Mouse (Mus musculus) testis, postnatal 10 days (tissue): ENCODE data around the gene Cpvl.

Source experiments
- DNase-seq: peaks from one replicate; pipeline ENCODE4 v3.0.0; 2021; ENCODE audit warnings: low spot score

The Cpvl gene

DNA sequence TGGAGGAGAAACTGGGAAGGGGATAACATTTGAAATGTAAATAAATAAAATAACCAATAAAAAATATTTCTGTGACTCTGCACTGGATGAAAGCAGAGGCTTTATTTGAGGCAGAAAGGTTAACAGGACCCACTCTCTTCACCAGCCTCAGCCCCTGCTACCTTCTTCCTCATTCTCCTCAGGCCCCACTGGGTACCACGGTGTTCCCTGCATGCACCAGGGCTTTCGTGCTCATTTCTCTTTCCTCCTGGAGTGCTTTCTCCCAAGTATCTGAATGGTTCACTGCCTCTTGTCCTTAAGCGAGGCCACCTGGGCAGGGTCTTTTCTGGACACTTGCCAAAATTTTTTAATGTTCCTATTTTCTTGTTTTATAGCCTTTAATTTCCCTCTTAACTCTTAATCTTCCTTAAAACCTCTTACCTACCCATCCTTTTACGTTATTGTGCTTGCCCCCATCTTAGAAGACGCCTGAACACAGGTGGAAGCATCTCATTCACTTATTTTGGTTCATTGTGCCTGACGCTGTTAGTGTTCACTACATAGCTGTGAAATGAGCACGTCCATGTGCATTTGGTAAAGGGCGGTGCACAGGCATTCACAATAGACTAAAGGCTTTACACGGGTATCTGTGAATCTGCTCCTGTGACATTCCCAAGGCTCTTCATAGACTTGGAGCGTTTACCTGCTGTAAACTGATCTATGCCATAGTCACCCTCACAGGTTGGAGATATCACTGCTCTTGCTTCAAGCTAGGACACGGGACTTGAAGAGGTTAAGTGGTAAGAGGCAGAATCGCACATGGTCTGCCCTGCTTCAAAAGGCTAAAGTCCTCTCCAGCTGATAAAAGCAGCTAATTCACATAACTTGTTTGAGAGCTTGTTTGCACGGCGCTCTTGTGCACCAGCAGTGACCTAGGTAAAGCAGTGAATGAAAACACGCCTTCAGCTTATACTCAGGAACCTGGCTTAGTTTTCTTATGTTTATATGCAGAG is 41.0 kb downstream of the Cpvl start:
- no peak for DNase-seq

DNA sequence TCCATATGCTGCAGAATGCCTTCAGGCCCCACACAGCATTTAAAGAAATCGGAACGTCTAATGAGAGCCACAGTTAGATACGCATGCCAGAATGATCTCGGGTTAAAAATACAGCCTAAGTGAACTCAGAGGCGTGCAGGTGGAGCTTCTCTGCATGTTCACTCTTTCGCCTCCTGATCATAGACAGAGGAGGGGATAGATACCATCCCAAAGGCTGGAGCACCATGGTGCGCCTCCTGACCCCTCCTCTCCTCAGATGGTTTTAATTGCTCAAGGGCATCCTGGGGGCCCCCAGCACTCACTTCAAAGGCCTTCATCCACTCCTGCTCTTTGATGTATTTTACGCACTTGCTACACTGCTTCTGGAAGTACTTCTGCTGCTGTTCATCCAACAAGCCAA is 46.9 kb downstream of the Cpvl start:
- DNase-seq, result no peak

GRCm38 (mm10) chr6:53929858-53930257 is 48.6 kb downstream of the Cpvl start:
- no peak for DNase-seq

DNA sequence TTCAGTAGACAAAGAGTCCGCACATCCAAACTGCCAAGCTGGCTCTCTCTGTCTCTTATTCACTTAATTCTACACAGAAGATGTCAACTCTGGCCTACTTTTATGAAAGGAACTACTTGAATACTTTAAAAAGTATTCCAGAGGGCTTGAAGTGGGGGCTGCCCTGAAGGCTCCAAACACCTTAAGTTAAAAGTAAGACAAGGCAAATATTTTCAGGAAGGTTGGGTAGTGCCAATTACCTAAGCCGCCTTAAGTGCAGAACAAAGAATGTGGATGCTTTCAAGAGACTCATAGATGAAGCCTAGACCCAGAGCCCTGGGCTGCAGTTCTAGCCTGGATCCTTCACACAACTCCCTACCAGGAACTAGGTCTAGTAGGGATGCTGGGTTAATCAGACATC is 52.3 kb downstream of the Cpvl start:
- DNase-seq, result no peak

DNA sequence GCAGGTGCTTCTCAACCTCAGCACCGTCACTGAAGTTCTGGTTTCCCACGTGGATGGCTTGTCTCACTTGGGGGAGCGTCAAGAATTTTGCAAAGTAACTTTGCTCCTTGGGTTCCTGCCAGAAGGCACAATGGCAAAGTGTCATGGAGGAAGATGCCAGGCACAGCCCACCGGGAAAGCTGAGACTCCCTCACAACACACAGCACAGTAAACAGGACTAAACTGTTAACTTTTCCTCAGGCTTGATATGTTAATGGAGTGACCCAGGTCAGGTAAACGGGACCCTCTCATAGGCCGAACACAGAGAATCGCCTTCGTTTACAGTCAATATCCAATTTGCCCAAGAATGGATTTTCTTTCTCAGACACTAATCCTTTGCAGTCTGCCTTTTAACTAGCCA is 53.3 kb downstream of the Cpvl start:
- DNase-seq, result peak; percentile 57

DNA sequence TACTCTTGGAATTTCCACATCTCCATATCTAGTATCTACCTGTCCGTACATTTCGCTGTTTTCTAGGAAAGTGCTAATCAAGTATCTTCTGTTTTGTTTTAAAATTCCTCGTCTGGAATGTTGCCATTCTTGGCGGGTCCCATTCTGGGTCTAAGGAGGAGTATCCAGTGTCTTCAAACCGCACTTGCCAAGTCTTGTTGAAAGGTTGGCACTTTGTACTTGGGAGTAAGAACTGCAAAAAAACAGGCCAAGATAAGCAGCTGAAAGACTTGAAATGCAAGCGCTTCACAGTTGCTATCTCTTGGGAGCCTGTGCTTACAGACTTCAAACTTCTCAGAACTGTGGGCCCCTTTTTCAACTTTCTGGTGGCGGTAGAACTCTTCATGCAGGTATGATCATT is 58.4 kb downstream of the Cpvl start:
- DNase-seq, result no peak

- DNase-seq, result no peak
These were observed 61.4 kb downstream of the Cpvl start for GRCm38 (mm10) chr6:53917026-53917558.

- no peak for DNase-seq
These were observed 63.1 kb downstream of the Cpvl start for GRCm38 (mm10) chr6:53915347-53915746.

DNA sequence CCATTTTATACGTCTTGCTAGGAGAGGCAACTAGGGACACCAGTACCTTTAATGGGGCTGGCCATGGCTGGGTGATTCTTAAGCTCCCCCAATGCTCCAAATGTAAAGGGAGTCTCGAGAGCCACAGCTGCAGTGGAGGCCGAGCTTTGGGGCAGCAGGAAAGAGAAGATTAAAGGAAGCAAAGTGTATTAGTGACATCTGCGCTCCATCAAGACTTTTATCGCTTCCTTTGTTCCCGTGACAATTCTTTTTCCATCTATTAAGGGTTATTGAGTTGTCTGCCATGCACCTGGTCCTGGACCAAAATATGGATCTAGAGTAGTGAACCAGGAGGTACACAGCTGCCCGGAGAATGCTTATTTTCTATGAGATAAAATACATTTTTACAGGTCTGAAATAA is 65.3 kb downstream of the Cpvl start:
- no peak for DNase-seq

DNA sequence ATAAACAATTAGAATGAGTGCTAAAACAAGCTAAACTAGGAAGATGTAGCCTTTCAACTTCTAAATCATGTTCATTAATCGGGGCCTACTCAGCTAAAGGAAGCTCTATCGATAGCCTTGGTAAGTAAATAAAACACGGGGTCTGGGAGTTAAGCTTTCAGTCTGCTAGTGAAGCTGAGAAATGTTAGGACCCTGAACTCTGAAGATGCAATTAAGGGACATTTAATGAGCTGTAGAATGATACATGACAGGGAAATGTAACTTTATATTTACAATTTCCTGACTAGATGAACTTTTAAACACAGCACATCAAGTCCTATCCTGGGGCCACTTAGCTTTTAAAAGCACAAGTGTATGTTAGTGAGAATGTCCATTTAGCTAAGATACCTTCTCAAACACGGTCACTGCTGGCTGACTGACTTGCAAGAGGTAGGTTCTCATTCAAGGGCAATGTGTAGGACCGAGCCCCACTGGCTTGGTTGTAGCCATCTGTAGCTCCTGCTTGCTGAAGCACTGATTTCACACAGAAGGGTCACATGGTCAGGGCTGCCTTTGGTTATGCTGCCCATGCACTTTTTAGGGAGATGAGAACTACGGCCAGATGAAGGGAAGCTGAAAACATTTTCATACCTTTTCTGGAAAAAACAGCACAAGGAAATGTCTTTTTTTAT is 66.2 kb downstream of the Cpvl start:
- DNase-seq, result no peak

DNA sequence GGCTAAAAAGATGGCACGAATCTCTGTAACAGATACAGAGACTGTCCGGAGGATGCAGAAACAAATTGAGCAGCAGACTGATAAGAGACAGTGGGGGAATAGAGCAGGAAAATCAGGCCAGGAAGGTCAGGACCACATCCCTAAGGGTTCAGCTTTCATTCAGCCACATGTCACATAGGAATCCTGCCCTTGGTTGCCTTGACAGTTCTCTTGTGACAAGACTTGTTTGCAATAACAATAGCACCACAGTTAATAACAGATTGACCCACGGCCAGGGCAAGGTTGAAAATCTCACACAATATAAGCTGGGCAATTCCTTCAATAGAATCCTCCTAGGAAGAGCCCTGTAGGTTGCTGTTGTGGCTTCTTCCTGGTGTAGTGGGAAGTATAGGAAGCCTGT is 68.5 kb downstream of the Cpvl start:
- no peak for DNase-seq

DNA sequence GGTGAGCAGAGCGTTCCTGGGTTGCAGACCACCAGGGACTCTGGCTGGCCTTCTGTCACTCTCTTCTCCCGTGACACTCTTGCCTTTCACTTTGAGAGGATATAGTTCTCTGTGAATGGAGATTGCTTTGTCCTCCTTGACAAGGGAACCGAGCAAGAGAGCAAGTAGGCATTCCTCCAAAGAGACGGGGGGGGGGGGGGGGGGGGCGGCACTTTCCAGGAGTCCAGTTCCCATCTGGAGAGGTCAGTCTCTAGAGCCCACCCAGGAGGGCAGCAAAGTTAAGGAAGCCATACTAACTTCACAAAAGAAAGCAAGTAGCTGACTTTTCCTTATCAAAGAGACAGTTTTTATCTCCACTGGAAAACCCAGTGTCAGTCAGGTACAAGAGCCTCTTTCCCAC is 69.0 kb downstream of the Cpvl start:
- DNase-seq, result no peak

GRCm38 (mm10) chr6:53906871-53907270 is 71.6 kb downstream of the Cpvl start:
- no peak for DNase-seq

- no peak for DNase-seq
These were observed 72.4 kb downstream of the Cpvl start for GRCm38 (mm10) chr6:53906051-53906462.

GRCm38 (mm10) chr6:53905576-53905975 is 72.9 kb downstream of the Cpvl start:
- DNase-seq, result no peak

DNA sequence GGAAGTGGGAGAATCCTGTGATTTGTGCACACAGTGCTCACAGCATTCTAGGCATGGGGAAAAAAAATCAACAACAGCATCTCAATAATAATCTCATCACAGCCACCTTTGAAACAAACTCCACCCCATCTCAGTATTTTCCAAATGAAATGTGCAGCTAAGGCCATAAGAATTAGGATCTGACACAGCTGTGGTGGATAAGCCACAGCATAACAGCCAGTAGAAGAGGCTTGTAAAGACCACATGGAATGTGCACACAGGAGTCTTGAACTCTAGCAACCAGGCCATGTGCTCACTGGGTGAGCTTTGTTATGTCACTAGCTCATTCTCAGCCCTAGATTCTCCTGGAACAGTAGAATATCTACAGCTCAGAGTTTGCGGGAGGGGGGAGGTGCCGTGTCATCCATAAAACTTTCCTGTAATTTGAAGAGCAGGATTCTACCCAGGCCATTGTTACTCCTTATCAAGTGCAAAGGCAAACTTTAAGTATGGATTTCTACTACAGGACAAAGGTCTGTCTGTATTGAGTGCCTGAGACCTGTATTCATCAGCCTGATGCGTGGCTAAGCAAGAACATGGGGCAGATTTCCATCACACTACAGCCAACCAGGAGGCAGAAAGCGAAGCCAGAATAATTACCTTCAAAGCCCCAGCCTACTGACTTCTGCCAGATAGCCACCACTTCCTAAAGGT is 73.6 kb downstream of the Cpvl start:
- DNase-seq, result no peak

GRCm38 (mm10) chr6:53904186-53904585 is 74.3 kb downstream of the Cpvl start:
- DNase-seq, result no peak

DNA sequence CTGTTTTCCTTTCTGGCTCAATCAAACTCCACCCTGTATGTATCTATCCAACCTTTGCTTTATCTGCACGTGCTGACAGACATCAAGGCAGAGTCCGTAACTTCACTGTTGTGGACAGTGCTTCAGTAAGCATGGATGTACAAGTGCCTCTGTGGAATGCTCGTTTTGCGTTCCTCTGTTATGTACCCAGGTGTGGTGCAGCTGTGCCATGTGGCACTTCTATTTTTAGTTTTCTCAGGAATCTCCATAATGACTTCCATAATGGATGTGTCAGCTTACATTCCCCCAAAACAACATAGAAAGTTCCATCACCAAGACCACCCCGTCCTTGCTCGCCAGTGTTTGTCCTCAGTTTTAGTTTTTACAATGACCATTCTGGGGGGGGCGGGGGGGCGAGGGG is 76.7 kb downstream of the Cpvl start:
- DNase-seq, result no peak

DNA sequence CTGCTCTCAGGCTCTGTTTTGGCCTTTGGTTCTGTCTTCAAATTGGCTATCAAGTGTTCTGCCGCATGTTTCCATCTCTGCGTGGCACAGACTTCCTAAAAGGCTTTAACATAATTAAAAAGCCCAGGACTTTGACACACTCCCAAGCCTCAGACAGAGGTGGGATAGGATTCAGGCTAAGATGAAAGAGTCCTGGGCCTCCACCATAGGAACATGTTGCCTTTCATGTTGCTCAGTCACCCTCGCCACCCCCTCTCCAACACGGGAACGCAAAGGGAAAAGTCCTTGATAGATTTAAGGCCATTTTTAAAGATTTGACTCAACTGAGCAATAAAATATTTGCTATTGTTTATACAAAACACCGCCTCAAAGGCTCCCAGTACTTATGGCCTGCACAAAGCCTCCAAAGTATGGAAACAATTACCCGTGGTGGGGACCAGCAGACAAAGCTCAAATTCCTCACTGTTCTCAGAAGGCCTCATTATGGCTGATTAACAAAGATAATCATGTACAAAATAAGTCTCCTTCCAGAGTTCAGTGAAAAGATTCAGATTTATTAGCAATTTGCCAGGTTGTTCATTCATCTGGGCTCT is 80.5 kb downstream of the Cpvl start:
- no peak for DNase-seq

DNA sequence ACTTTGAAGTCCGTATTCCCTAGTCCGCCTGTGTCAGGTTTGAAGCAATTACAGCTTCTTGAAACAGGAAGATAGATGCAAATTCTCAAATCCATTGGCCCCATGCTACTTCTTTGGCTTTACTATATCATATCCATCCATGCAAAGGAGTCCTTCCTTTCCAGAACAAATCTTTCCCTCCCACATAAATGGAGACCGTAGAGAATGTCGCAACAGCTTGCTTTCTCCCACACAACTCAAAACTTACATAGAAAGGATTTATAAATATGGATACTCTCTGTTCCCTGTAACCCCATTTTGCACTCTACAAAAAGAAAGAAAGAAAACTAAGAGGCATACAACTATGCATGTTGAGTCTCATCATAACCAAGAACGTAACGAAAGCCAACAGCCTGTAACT is 81.3 kb downstream of the Cpvl start:
- no peak for DNase-seq

DNA sequence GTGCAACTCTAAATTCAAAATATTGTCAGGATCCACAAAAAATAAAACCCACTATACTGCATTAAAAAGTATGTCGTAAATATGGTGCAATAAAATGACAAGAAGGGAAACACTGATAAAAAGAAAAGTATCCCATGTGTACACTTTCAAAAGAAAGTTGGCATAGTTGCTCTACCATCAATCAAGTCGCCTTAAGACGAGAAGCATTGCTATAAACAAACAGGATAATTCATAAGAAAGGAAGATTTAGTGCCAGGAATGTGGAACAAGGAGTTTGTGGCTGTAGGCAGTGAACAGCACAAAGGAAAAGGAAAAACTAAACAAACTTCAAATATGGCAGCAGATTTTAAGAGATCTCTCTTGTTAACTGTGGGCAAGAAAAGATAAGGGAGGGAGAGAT is 84.7 kb downstream of the Cpvl start:
- no peak for DNase-seq

DNA sequence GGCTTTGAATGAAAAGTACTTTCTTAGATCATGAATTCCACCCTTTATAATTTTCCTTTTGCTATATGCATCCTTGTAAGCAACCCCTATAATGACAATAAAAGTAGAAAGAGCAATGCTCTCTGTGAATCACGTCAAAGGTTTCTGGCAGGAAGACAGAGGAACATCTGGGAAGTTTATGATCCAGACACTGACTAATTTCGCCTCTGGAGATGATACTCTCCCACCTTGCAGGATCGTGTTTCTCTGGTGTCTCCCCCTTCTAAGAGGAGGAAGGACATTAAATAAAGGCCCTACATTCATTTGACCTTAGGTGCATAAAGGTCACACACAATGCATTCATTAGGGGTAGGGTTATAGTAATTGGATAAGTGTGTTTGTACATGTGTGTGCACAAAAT is 87.4 kb downstream of the Cpvl start:
- no peak for DNase-seq
